Mouse (Mus musculus) cortical plate, adult 2 months (tissue): ENCODE measurements at regions not wholly inside any gene's neighbourhood (a gene's known extent, or its start where the extent isn't known, plus 50 kb on each side); places are given as distances from the start of the nearest gene placed in this dataset.

Experiments
- CTCF ChIP-seq: fragments of 200-500 bp; IDR thresholded peaks from 2 replicates; pipeline ENCODE4 v1.5.1; 2011; ENCODE audit warnings: mild to moderate bottlenecking, control low read depth, low read length; ENCODE audit not compliant: insufficient read depth; ENCODE audit errors: extremely low read depth
- POLR2A ChIP-seq: fragments of 200-500 bp; IDR thresholded peaks from 2 replicates; pipeline ENCODE4 v1.6.1; 2011; ENCODE audit warnings: mild to moderate bottlenecking, low read length, control low read depth; ENCODE audit not compliant: insufficient read depth; ENCODE audit errors: extremely low read depth

DNA sequence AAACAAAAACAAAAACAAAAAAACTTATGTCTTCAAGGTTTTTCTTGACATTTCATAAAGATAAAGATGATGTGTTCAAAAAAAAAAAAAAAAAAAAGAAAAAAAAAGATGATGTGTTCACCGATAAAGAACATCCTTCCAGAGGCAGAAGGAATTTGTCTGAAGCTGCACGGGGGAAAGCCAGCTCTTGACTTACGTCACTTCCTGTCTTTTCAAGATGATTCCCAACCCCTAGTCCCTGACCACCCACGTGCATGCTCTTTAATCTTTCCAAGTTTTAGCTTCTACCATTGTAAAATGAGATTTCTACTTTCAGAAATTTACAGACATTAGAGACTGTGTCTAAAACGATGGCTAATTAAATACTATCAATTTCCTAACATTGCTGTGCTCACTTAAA is 108.5 kb upstream of the Bank1 start:
- TF ChIP-seq CTCF (no peak), POLR2A (no peak)
